Mouse (Mus musculus): ENCODE results near the gene Adck1. TPM values are rescaled to one million over a fixed set of nuclear protein-coding genes. Genes with fewer than 3 reads are reported as not detected.

Gene Adck1
- polyA plus RNA-seq (2012; ENCODE audit: low replicate concordance): 2.3 and 7.6 TPM in 2 replicates

DNA sequence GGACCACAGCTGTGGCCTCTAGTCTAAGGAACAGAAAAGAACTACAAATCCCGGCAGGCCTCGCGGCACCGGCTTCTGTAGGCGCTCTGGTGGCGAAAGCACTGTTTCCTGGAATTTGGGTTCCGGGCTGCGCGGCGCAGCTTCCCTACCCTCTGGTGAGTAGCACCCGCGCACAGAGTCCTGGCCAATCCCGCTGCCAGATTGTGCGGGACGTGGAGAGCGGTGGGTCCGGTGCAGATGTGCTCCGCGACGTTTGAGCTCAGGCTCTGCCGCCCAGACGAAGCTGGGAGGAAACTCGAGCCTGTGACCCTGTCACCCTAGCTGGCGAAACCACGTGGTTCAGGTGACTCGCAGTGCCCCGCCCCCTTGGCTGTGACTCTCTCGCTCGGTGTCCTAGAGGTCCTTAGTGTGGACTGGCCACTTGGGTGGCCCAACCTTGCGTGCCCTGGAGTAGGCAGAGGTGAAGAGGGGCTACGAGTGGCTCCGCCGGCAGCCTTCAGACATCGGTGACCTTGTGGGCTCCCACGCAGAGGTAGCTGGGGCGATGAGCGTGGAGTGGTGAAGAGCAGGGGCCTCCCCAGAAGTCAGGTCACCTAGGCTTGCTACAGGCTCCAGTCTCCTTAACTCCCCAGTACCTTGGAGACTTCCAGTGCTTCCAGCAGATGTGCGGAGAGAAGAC is at the start of gene Adck1:
Gene Adck1 (plus strand): TSS at position 114 of the 679 bp plus-strand sequence.

DNA sequence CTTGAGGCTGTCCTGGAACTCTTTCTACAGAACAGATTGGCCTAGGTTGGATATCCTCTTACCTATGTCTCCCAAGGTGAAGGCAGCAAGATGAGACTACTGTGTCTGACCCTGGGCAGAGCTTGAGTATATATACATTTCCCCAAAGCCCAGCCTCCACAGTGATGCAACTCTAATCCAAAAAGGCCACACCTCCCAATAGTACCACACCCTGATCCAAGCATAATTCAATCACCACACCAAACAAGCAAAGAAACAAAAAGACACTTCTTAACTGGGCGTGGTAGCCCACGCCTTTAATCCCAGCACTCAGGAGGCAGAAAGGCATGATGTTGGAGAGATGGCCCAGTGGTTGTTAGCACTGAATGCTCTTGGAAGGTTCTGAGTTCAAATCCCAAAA is 36.4 kb upstream of the Adck1 start, which contains the start of gene Gm5039:
Gene Gm5039 (minus strand): TSS at position 101 of the 400 bp plus-strand sequence.

Other genes with a start within 250 kb of the Adck1 start
- gene Gm10436, start 178.4 kb upstream of the Adck1 start, polyA plus RNA-seq (2012; ENCODE audit: low replicate concordance): not detected in 2 replicates
- not detected in 2 replicates for gene Gm8332, start 110.5 kb upstream of the Adck1 start, polyA plus RNA-seq (2012; ENCODE audit: low replicate concordance)
- not detected in 2 replicates for gene Gm5662, start 86.1 kb upstream of the Adck1 start, polyA plus RNA-seq (2012; ENCODE audit: low replicate concordance)
- not detected in 2 replicates for gene Gm5039, start 36.5 kb upstream of the Adck1 start, polyA plus RNA-seq (2012; ENCODE audit: low replicate concordance)

Data from hematopoietic multipotent progenitor cell, adult 10-12 weeks (in vitro differentiated cells).